Mouse (Mus musculus): ENCODE measurements around the gene Zfp758. TPM values are rescaled to one million over a fixed set of nuclear protein-coding genes. Genes with fewer than 3 reads are reported as not detected.
"Not testable (repeated sequence)": the region's sequence is repeated elsewhere in the genome, so short reads cannot be mapped to it uniquely, and the experiment has no call there.

Zfp758 gene
- polyA plus RNA-seq (2012; fragmentation: generic; extraction: Trizol) = 0.78 TPM
- long read RNA-seq, experiment 1, partial matches to known transcripts = 0 of 6 reads
- long read RNA-seq, experiment 1, other reads (novel, unspliced or antisense) = 0 of 6 reads
- long read RNA-seq, experiment 2, transcript Zfp758-202 (4 exons, 2,973 nt) = major isoform, 7 of 16 reads
- long read RNA-seq, experiment 2, partial matches to known transcripts = 0 of 16 reads
- long read RNA-seq, experiment 2, other reads (novel, unspliced or antisense) = 2 of 16 reads

GRCm38 (mm10) chr17:22361101-22361781 is at the start of gene Zfp758, which contains the start of gene Zfp944:
Gene Zfp758 (plus strand): TSS chr17:22361453.
Gene Zfp944 (minus strand): TSS chr17:22361400.
- peak within 1 kb of the TSS; percentile 48 for H3K4me3 ChIP-seq (ENCODE audit: insufficient read depth, poor library complexity, severe bottlenecking)
- peaks cover 33% of the 10 kb centered on the region for H3K79me2 ChIP-seq (ENCODE audit: control insufficient read depth, insufficient read depth)
- H3K79me3 ChIP-seq (ENCODE audit: low read depth); H3K36me3 ChIP-seq (ENCODE audit: control insufficient read depth, insufficient read depth); H3K27me3 ChIP-seq (ENCODE audit: control insufficient read depth, insufficient read depth, insufficient read length): not testable (repeated sequence)
- H3ac ChIP-seq (ENCODE audit: control insufficient read depth, insufficient read length, low read depth) = peak within 1 kb of the TSS; percentile 67

GRCm38 (mm10) chr17:22314219-22314618 is 47.0 kb upstream of the Zfp758 start:
- H3K79me3 ChIP-seq (ENCODE audit: low read depth); H3ac ChIP-seq (ENCODE audit: control insufficient read depth, insufficient read length, low read depth); H3K27me3 ChIP-seq (ENCODE audit: control insufficient read depth, insufficient read depth, insufficient read length); H3K79me2 ChIP-seq (ENCODE audit: control insufficient read depth, insufficient read depth); H3K36me3 ChIP-seq (ENCODE audit: control insufficient read depth, insufficient read depth): not testable (repeated sequence)
- H3K4me3 ChIP-seq (ENCODE audit: insufficient read depth, poor library complexity, severe bottlenecking) = peak overlapping the region; percentile 38

- peak; percentile 85 for TF ChIP-seq USF1 (IDR thresholded peaks at IDR 0.05; ENCODE audit: low read depth)
Measured at GRCm38 (mm10) chr17:22314730-22315226, 46.5 kb upstream of the Zfp758 start, which contains the start of gene CT030661.1. Gene CT030661.1 (minus strand): TSS chr17:22314837.

GRCm38 (mm10) chr17:22315247-22315646 is 46.0 kb upstream of the Zfp758 start:
- not testable (repeated sequence) for H3K79me2 ChIP-seq (ENCODE audit: control insufficient read depth, insufficient read depth); H3K79me3 ChIP-seq (ENCODE audit: low read depth); H3K36me3 ChIP-seq (ENCODE audit: control insufficient read depth, insufficient read depth); H3K27me3 ChIP-seq (ENCODE audit: control insufficient read depth, insufficient read depth, insufficient read length); H3ac ChIP-seq (ENCODE audit: control insufficient read depth, insufficient read length, low read depth)
- peak overlapping the region; percentile 38 for H3K4me3 ChIP-seq (ENCODE audit: insufficient read depth, poor library complexity, severe bottlenecking)

More at GRCm38 (mm10) chr17:22314730-22315226, 46.5 kb upstream of the Zfp758 start, which contains the start of gene CT030661.1:
- H3ac ChIP-seq (ENCODE audit: control insufficient read depth, insufficient read length, low read depth) = peak within 1 kb of the TSS; percentile 53
- H3K79me3 ChIP-seq (ENCODE audit: low read depth); H3K36me3 ChIP-seq (ENCODE audit: control insufficient read depth, insufficient read depth); H3K79me2 ChIP-seq (ENCODE audit: control insufficient read depth, insufficient read depth); H3K27me3 ChIP-seq (ENCODE audit: control insufficient read depth, insufficient read depth, insufficient read length): not testable (repeated sequence)
- H3K4me3 ChIP-seq (ENCODE audit: insufficient read depth, poor library complexity, severe bottlenecking) = peak within 1 kb of the TSS; percentile 38

- no peak overlapping the region for H3ac ChIP-seq (ENCODE audit: control insufficient read depth, insufficient read length, low read depth)
- no peaks in the 10 kb centered on the region for H3K79me3 ChIP-seq (ENCODE audit: low read depth)
- no peak overlapping the region for H3K4me3 ChIP-seq (ENCODE audit: insufficient read depth, poor library complexity, severe bottlenecking)
- no peaks in the 10 kb centered on the region for H3K27me3 ChIP-seq (ENCODE audit: control insufficient read depth, insufficient read depth, insufficient read length)
- H3K79me2 ChIP-seq (ENCODE audit: control insufficient read depth, insufficient read depth) = no peaks in the 10 kb centered on the region
- peaks cover 17% of the 10 kb centered on the region for H3K36me3 ChIP-seq (ENCODE audit: control insufficient read depth, insufficient read depth)
- peak; percentile 22 for TF ChIP-seq CTCF (IDR thresholded peaks at IDR 0.05; ENCODE audit: control insufficient read depth, insufficient read depth, insufficient read length)
- TF ChIP-seq MAX (IDR thresholded peaks at IDR 0.05) = no peak
Measured at GRCm38 (mm10) chr17:22352794-22353193, 8.5 kb upstream of the Zfp758 start.

- Histone ChIP-seq H3ac (ENCODE audit: control insufficient read depth, insufficient read length, low read depth) (no peak overlapping the region), H3K4me3 (ENCODE audit: insufficient read depth, poor library complexity, severe bottlenecking) (peak overlapping the region; percentile 48), H3K79me3 (ENCODE audit: low read depth) (peaks cover 10% of the 10 kb centered on the region), H3K27me3 (ENCODE audit: control insufficient read depth, insufficient read depth, insufficient read length) (no peaks in the 10 kb centered on the region), H3K79me2 (ENCODE audit: control insufficient read depth, insufficient read depth) (peaks cover 33% of the 10 kb centered on the region), H3K36me3 (ENCODE audit: control insufficient read depth, insufficient read depth) (peaks cover 5% of the 10 kb centered on the region)
- TF ChIP-seq FOSL1 (IDR thresholded peaks at IDR 0.05; ENCODE audit: insufficient read depth, low read length, poor library complexity, severe bottlenecking) = no peak
- no peak for TF ChIP-seq CEBPB (IDR thresholded peaks at IDR 0.05; ENCODE audit: low read depth)
- TF ChIP-seq USF1 (IDR thresholded peaks at IDR 0.05; ENCODE audit: low read depth) = no peak
- no peak for TF ChIP-seq MAX (IDR thresholded peaks at IDR 0.05)
- TF ChIP-seq MYOG (IDR thresholded peaks at IDR 0.05; ENCODE audit: control insufficient read depth, extremely low read depth, insufficient read length) = no peak
- TF ChIP-seq CTCF (IDR thresholded peaks at IDR 0.05; ENCODE audit: control insufficient read depth, insufficient read depth, insufficient read length) = no peak
- TF ChIP-seq MYOD1 (IDR thresholded peaks at IDR 0.05; ENCODE audit: control insufficient read depth, insufficient read length, low read depth) = no peak
Measured at GRCm38 (mm10) chr17:22360572-22360971, 681 bp upstream of the Zfp758 start.

- Histone ChIP-seq H3K27me3 (ENCODE audit: control insufficient read depth, insufficient read depth, insufficient read length) (no peaks in the 10 kb centered on the region), H3K79me3 (ENCODE audit: low read depth) (peaks cover 10% of the 10 kb centered on the region), H3ac (ENCODE audit: control insufficient read depth, insufficient read length, low read depth) (no peak overlapping the region), H3K4me3 (ENCODE audit: insufficient read depth, poor library complexity, severe bottlenecking) (no peak overlapping the region), H3K36me3 (ENCODE audit: control insufficient read depth, insufficient read depth) (no peaks in the 10 kb centered on the region), H3K79me2 (ENCODE audit: control insufficient read depth, insufficient read depth) (peaks cover 33% of the 10 kb centered on the region)
- TF ChIP-seq CTCF (IDR thresholded peaks at IDR 0.05; ENCODE audit: control insufficient read depth, insufficient read depth, insufficient read length) (no peak), CEBPB (IDR thresholded peaks at IDR 0.05; ENCODE audit: low read depth) (no peak), USF1 (IDR thresholded peaks at IDR 0.05; ENCODE audit: low read depth) (no peak), MAX (IDR thresholded peaks at IDR 0.05) (no peak), MYOD1 (IDR thresholded peaks at IDR 0.05; ENCODE audit: control insufficient read depth, insufficient read length, low read depth) (no peak), MYOG (IDR thresholded peaks at IDR 0.05; ENCODE audit: control insufficient read depth, extremely low read depth, insufficient read length) (no peak), FOSL1 (IDR thresholded peaks at IDR 0.05; ENCODE audit: insufficient read depth, low read length, poor library complexity, severe bottlenecking) (no peak)
Measured at GRCm38 (mm10) chr17:22363895-22364294, 2.6 kb downstream of the Zfp758 start.
